Mouse (Mus musculus) brain, embryonic 14.5 days (tissue): ENCODE data around the gene Serinc5.

ENCODE experiments used
- CTCF ChIP-seq: fragments of 200-500 bp; IDR thresholded peaks from 2 replicates; pipeline ENCODE4 v1.5.1; 2012; ENCODE audit warnings: inconsistent platforms, mild to moderate bottlenecking, moderate library complexity, borderline replicate concordance; ENCODE audit not compliant: insufficient read depth, insufficient read length; ENCODE audit errors: extremely low read depth
- POLR2A ChIP-seq: fragments of 200-500 bp; IDR thresholded peaks from 2 replicates; pipeline ENCODE4 v1.6.1; 2012; ENCODE audit warnings: mild to moderate bottlenecking, inconsistent platforms, borderline replicate concordance; ENCODE audit not compliant: poor library complexity, insufficient read depth, insufficient read length, severe bottlenecking; ENCODE audit errors: extremely low read depth

DNA sequence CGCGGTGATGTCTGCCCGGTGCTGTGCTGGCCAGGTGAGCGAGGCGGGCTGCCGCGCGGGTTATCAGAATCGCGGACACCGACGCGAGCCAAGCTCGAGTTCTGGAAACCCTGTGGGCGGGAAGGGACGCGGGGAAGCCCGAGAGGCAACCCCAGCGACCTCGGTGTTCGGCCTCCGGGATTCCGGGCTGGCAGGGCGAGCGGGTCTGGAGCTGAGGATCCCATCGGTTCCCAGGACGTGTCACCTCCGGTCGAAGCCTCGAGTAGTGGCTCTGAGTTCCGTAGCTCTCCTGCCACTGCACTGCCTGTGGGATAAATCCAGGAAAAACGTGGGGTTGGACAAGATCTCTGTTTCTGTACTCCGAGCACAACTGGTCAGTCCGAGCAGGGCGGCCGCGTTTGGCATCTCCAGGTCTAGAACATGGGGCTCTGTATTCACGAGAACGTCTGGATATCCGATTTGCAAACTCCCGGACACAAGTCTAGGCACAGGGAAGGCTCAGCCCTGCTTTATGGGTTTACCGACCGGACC is 428 bp downstream of the Serinc5 start:
- TF ChIP-seq POLR2A (no peak), CTCF (no peak)
